Mouse (Mus musculus): ENCODE measurements around the gene 4931428F04Rik. TPM values are rescaled to one million over a fixed set of nuclear protein-coding genes. Genes with fewer than 3 reads are reported as not detected.

4931428F04Rik gene
- polyA plus RNA-seq, 1 experiment from 2014 or later = 126 TPM

GRCm38 (mm10) chr8:105269075-105269458, 20.6 kb downstream of the 4931428F04Rik start:
- Histone ChIP-seq H3K9ac (ENCODE audit: low read depth, low read length) (peak overlapping the region; percentile 67), H3K4me3 (ENCODE audit: low read length) (peak overlapping the region; percentile 56), H3K4me1 (ENCODE audit: control insufficient read depth, insufficient read depth, low read depth, low read length) (peaks cover 33% of the 10 kb centered on the region), H3K27ac (ENCODE audit: low read depth, low read length) (peak overlapping the region; percentile 75), H3K9me3 (ENCODE audit: control insufficient read depth, low read length) (no peaks in the 10 kb centered on the region; the same call in 1 of the 2 replicates), H3K4me2 (ENCODE audit: low read length) (peak overlapping the region; percentile 92), H3K36me3 (ENCODE audit: control insufficient read depth, insufficient read depth, low read length) (no peaks in the 10 kb centered on the region), H3K27me3 (replicated peaks; ENCODE audit: control insufficient read depth, insufficient read depth, low read length) (peaks cover 63% of the 10 kb centered on the region)
- 0% methylated on average over 10 of the region's 10 CpGs for WGBS
- ATAC-seq = peak; percentile 53

- Histone ChIP-seq H3K9me3 (ENCODE audit: control insufficient read depth, low read length) (no peaks in the 10 kb centered on the region; the same call in 1 of the 2 replicates), H3K9ac (ENCODE audit: low read depth, low read length) (peak overlapping the region; percentile 67), H3K4me2 (ENCODE audit: low read length) (peak overlapping the region; percentile 92), H3K36me3 (ENCODE audit: control insufficient read depth, insufficient read depth, low read length) (no peaks in the 10 kb centered on the region), H3K4me3 (ENCODE audit: low read length) (peak overlapping the region; percentile 56), H3K4me1 (ENCODE audit: control insufficient read depth, insufficient read depth, low read depth, low read length) (peaks cover 33% of the 10 kb centered on the region), H3K27me3 (replicated peaks; ENCODE audit: control insufficient read depth, insufficient read depth, low read length) (peaks cover 58% of the 10 kb centered on the region), H3K27ac (ENCODE audit: low read depth, low read length) (peak overlapping the region; percentile 75)
- 1% methylated on average over 65 of the region's 65 CpGs for WGBS
- ATAC-seq = peak; percentile 90
Measured at GRCm38 (mm10) chr8:105268342-105269074, 21.2 kb downstream of the 4931428F04Rik start.

- Histone ChIP-seq H3K36me3 (ENCODE audit: control insufficient read depth, insufficient read depth, low read length) (no peaks in the 10 kb centered on the region), H3K27me3 (replicated peaks; ENCODE audit: control insufficient read depth, insufficient read depth, low read length) (peaks cover 43% of the 10 kb centered on the region), H3K9me3 (ENCODE audit: control insufficient read depth, low read length) (no peaks in the 10 kb centered on the region; the same call in 1 of the 2 replicates), H3K4me2 (ENCODE audit: low read length) (no peak overlapping the region), H3K9ac (ENCODE audit: low read depth, low read length) (no peak overlapping the region), H3K27ac (ENCODE audit: low read depth, low read length) (no peak overlapping the region), H3K4me3 (ENCODE audit: low read length) (no peak overlapping the region), H3K4me1 (ENCODE audit: control insufficient read depth, insufficient read depth, low read depth, low read length) (peaks cover 33% of the 10 kb centered on the region)
- 11% methylated on average over 13 of the region's 13 CpGs for WGBS
- no peak for ATAC-seq
Measured at GRCm38 (mm10) chr8:105266775-105267174, 22.9 kb downstream of the 4931428F04Rik start.

- peak overlapping the region; percentile 90 for H3K4me2 ChIP-seq (ENCODE audit: low read length)
- H3K4me1 ChIP-seq (ENCODE audit: control insufficient read depth, insufficient read depth, low read depth, low read length) = peaks cover 27% of the 10 kb centered on the region
- H3K4me3 ChIP-seq (ENCODE audit: low read length) = peak overlapping the region; percentile 68
- no peak overlapping the region for H3K27ac ChIP-seq (ENCODE audit: low read depth, low read length)
- no peak for ATAC-seq
- no peaks in the 10 kb centered on the region; the same call in 1 of the 2 replicates for H3K9me3 ChIP-seq (ENCODE audit: control insufficient read depth, low read length)
- WGBS = 12% methylated on average over 10 of the region's 10 CpGs
- no peaks in the 10 kb centered on the region for H3K36me3 ChIP-seq (ENCODE audit: control insufficient read depth, insufficient read depth, low read length)
- H3K9ac ChIP-seq (ENCODE audit: low read depth, low read length) = no peak overlapping the region
- H3K27me3 ChIP-seq (replicated peaks; ENCODE audit: control insufficient read depth, insufficient read depth, low read length) = peaks cover 42% of the 10 kb centered on the region
Measured at GRCm38 (mm10) chr8:105265128-105265527, 24.5 kb downstream of the 4931428F04Rik start.

GRCm38 (mm10) chr8:105264024-105264982, 25.4 kb downstream of the 4931428F04Rik start, which contains the start of the genes Tradd and Fbxl8:
TSS of gene Tradd (minus strand) at chr8:105264609.
TSS of gene Fbxl8 (plus strand) at chr8:105264648.
- Histone ChIP-seq H3K4me3 (ENCODE audit: low read length) (peak within 1 kb of the TSS; percentile 68), H3K36me3 (ENCODE audit: control insufficient read depth, insufficient read depth, low read length) (no peaks in the 10 kb centered on the region), H3K27me3 (replicated peaks; ENCODE audit: control insufficient read depth, insufficient read depth, low read length) (peaks cover 36% of the 10 kb centered on the region), H3K9me3 (ENCODE audit: control insufficient read depth, low read length) (no peaks in the 10 kb centered on the region; the same call in 1 of the 2 replicates), H3K27ac (ENCODE audit: low read depth, low read length) (no peak within 1 kb of the TSS), H3K9ac (ENCODE audit: low read depth, low read length) (peak within 1 kb of the TSS; percentile 71), H3K4me2 (ENCODE audit: low read length) (peak within 1 kb of the TSS; percentile 90), H3K4me1 (ENCODE audit: control insufficient read depth, insufficient read depth, low read depth, low read length) (peaks cover 26% of the 10 kb centered on the region)
- ATAC-seq = peak; percentile 7; the same call in 1 of the 2 replicates
- WGBS = under 1% methylated on average over 46 of the region's 54 CpGs

- Histone ChIP-seq H3K4me1 (ENCODE audit: control insufficient read depth, insufficient read depth, low read depth, low read length) (peaks cover 26% of the 10 kb centered on the region), H3K27me3 (replicated peaks; ENCODE audit: control insufficient read depth, insufficient read depth, low read length) (peaks cover 41% of the 10 kb centered on the region), H3K4me3 (ENCODE audit: low read length) (no peak overlapping the region), H3K4me2 (ENCODE audit: low read length) (no peak overlapping the region; the same call in 1 of the 2 replicates), H3K27ac (ENCODE audit: low read depth, low read length) (no peak overlapping the region), H3K36me3 (ENCODE audit: control insufficient read depth, insufficient read depth, low read length) (no peaks in the 10 kb centered on the region), H3K9ac (ENCODE audit: low read depth, low read length) (no peak overlapping the region), H3K9me3 (ENCODE audit: control insufficient read depth, low read length) (no peaks in the 10 kb centered on the region; the same call in 1 of the 2 replicates)
- 39% methylated on average over 16 of the region's 16 CpGs for WGBS
- no peak for ATAC-seq
Measured at GRCm38 (mm10) chr8:105263244-105263912, 26.3 kb downstream of the 4931428F04Rik start.

- Histone ChIP-seq H3K36me3 (ENCODE audit: control insufficient read depth, insufficient read depth, low read length) (no peaks in the 10 kb centered on the region), H3K9ac (ENCODE audit: low read depth, low read length) (no peak overlapping the region)
Measured at GRCm38 (mm10) chr8:105261326-105261980, 28.2 kb downstream of the 4931428F04Rik start.

GRCm38 (mm10) chr8:105260371-105261099, 29.1 kb downstream of the 4931428F04Rik start:
- no peak overlapping the region for H3K4me2 ChIP-seq (ENCODE audit: low read length)
- H3K4me1 ChIP-seq (ENCODE audit: control insufficient read depth, insufficient read depth, low read depth, low read length) = peaks cover 20% of the 10 kb centered on the region
- H3K4me3 ChIP-seq (ENCODE audit: low read length) = no peak overlapping the region
- H3K27me3 ChIP-seq (replicated peaks; ENCODE audit: control insufficient read depth, insufficient read depth, low read length) = peaks cover 36% of the 10 kb centered on the region
- H3K27ac ChIP-seq (ENCODE audit: low read depth, low read length) = no peak overlapping the region
- no peak for ATAC-seq
- no peaks in the 10 kb centered on the region for H3K9me3 ChIP-seq (ENCODE audit: control insufficient read depth, low read length)
- H3K9ac ChIP-seq (ENCODE audit: low read depth, low read length) = no peak overlapping the region
- WGBS = 54% methylated on average over 7 of the region's 7 CpGs
- H3K36me3 ChIP-seq (ENCODE audit: control insufficient read depth, insufficient read depth, low read length) = no peaks in the 10 kb centered on the region

More at GRCm38 (mm10) chr8:105261326-105261980, 28.2 kb downstream of the 4931428F04Rik start:
- peaks cover 20% of the 10 kb centered on the region for H3K4me1 ChIP-seq (ENCODE audit: control insufficient read depth, insufficient read depth, low read depth, low read length)
- 88% methylated on average over 12 of the region's 12 CpGs for WGBS
- no peak overlapping the region for H3K4me2 ChIP-seq (ENCODE audit: low read length)
- H3K27ac ChIP-seq (ENCODE audit: low read depth, low read length) = no peak overlapping the region
- no peak for ATAC-seq
- peaks cover 42% of the 10 kb centered on the region for H3K27me3 ChIP-seq (replicated peaks; ENCODE audit: control insufficient read depth, insufficient read depth, low read length)
- no peaks in the 10 kb centered on the region; the same call in 1 of the 2 replicates for H3K9me3 ChIP-seq (ENCODE audit: control insufficient read depth, low read length)
- no peak overlapping the region for H3K4me3 ChIP-seq (ENCODE audit: low read length)

All from hindbrain, embryonic 16.5 days (tissue).